Mouse (Mus musculus): ENCODE data around the gene Prkci. TPM values are rescaled to one million over a fixed set of nuclear protein-coding genes. Genes with fewer than 3 reads are reported as not detected.

Gene Prkci
- total RNA-seq, 2 experiments from 2014 or later, result 2.6 to 5.1 TPM

Small RNAs within 50 kb of the gene (microRNA-seq; reads per million reads assigned to microRNA genes)
- 1.4 reads per million for gene Mir7008

Other genes starting within 250 kb of the Prkci start
- not detected for gene Samd7, start 249.5 kb upstream of the Prkci start, total RNA-seq (2021)
- gene Sec62, start 202.9 kb upstream of the Prkci start, total RNA-seq (2021), result 10 to 100 TPM; 36.9 to 39.0 TPM
- gene Gpr160, start 139.8 kb upstream of the Prkci start, total RNA-seq (2021), result under 1 TPM; 0.84 to 0.88 TPM
- gene Phc3, start 26.3 kb upstream of the Prkci start, total RNA-seq (2021), result 10 to 100 TPM; 11.8 to 12.2 TPM
- gene Skil, start 99.3 kb downstream of the Prkci start, total RNA-seq (2021), result 10 to 100 TPM; 13.2 to 17.1 TPM
- under 1 TPM in 1 of 2 experiments, not detected in 1; 0.19 TPM for gene Cldn11, start 154.2 kb downstream of the Prkci start, total RNA-seq (2021)

All from gastrocnemius, adult 18-20 months (tissue).